Mouse (Mus musculus) T-cell, adult 2 months (primary cell): ENCODE measurements at regions not wholly inside any gene's neighbourhood (a gene's known extent, or its start where the extent isn't known, plus 50 kb on each side); places are given as distances from the start of the nearest gene placed in this dataset.

ENCODE experiments used
- DNase-seq: peaks from one replicate; pipeline ENCODE4 v3.0.0; 2022; ENCODE audit warnings: low spot score

DNA sequence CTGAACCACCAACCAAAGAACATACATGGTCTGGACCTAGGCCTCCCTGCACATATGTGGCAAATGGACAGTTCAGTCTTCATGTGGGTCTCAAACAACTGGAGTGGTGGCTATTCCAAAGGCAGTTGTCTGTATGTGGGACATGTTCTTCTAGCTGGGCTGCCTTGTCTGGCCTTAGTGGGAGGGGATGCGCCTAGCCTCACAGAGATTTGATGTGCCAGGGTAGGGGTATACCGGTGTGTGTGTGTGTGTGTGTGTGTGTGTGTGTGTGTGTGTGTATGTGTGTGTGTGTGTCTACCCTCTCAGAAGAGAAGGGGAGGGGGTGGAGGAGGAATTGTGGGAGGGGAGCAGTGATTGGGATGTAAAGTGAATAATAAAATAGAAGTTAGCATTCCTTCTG lies 344.0 kb downstream of the Dhx35 start:
- no peak for DNase-seq

DNA sequence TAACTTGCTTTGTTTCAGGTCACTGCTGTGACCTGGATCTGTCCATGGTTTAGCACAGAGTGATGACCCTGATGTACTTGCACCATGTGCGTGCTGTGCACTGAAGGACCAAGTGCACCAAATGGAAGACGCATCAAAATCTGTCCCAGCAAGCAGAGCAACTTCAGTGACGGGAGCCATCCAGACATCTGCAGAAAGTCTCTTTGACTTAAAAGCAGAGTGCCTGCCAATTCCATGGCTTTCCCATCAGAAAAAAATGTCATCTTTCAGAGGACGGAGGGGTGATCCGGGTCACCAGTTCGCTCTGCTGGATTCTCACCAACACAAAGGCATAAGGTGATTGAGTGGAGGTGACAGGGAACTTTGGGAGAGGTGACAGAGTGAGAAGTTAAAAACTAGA lies 351.4 kb downstream of the Dhx35 start:
- DNase-seq: no peak

DNA sequence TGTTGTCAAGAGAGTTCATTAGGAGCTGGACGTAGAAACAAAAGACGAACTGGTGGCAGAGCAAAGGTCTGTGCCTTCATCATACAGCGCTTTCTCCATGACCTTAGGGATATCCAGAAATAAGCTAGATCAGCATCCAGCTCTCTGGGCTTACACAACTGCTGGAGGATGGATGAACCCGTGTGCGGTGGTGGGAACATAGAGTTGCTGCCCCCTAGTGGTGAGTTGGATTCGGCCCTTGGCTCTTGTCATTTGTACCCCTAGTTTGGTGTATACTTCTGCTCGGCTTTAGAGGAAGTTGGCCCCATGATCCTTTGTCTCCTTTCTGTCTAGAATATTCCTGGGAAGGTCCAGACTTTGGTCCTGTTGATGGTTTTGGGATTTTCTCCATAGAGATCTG lies 369.4 kb downstream of the Dhx35 start:
- no peak for DNase-seq

DNA sequence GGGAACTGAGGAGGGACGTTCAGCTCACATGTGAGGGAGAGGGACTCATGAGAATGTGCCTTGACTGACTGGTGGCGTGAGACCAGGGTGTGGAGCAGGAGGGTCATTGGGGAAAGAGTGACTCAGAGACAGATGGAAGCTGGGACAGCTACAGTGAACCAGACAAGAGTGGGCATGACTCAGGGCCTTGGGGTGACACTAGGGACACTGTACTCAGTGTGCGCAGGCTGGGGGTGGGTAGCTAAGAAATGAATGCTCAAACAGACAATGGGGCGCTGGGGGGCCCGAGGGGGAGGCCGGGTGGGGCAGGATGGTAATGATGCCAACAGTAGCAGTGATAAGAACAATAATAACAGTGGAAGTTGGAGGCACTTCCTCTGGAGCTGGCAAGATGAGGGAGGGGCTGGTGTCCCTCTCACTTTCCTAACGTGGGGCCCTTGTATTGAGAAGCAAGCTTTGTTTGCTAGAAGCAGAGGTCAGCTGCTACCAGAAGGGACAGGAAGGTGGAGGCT lies 374.0 kb downstream of the Dhx35 start:
- no peak for DNase-seq

DNA sequence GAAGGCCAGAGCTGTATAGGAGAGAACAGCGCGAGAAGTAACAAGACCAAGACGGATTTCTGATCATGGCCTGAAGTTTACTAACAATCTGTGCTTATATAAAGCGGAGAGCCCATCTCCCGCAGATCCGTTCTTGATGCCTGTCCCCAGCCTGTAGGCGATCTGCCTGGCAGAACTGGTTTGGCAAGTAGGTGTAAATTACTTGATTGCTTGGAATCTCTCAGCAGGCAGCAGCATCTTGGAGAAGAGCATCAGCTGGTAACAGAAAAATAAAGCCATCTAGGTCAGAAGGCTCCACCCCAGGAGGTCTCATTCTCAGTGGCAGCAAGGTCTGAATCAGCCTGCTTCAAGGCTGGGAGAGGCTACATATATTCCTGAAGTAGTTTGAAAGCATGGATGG lies 401.5 kb downstream of the Dhx35 start:
- no peak for DNase-seq

DNA sequence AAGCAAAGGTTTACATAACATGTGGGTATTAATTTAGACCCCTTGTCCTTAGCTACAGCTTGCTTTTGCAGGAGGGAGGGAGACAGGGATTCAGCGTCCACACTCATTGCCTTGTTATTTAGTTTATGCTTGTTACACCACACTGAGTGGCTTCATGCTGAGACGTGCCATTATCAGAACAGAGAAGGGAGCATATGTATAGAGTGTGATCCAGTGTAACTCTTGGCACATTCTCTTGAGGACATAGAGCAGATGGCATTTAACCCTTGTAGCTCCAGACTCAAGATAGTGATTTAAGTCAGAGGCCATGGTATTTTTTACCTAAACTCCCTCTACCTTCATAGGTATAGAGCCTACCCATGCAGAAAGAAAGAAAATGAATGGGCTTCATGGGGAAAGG lies 437.7 kb downstream of the Dhx35 start:
- no peak for DNase-seq

DNA sequence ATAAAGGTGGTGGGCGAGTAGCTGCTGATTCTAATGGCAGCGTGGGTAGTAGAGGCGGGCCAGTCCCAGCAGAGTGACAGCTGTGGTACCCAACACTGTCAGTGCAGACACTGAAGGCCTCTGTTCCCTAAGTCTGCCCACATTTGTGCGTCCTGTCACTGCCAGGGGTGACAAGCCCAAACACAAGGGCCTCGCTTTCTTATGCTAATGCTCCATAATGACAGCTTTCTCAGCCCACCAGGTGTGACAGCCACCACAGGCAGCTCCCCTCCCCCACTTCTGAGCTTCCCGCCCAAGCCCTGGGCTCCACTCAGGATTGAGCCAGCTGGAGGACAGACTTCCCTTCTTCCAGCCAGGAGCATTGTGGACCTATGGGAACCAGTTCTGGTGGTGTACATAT lies 440.4 kb downstream of the Dhx35 start:
- DNase-seq: no peak

DNA sequence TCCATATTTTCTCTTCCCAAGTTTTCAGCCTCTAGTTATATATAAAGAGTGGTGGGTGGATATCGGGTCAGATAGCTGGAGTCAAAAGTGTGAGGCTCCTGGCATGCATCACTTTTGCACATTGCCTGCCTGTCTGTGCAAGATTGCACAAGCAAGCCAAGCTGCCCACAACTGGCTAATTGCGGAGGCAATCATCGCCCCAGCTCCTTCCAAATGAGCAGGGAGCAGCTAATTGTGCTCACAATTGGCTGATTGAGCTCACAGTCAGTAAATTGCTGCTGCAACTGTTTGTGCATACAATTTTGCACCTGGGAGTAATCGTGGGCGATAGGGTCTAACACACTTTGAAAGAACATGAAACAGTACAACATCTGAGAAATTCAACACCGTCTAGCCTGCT lies 455.5 kb downstream of the Dhx35 start:
- DNase-seq: no peak

DNA sequence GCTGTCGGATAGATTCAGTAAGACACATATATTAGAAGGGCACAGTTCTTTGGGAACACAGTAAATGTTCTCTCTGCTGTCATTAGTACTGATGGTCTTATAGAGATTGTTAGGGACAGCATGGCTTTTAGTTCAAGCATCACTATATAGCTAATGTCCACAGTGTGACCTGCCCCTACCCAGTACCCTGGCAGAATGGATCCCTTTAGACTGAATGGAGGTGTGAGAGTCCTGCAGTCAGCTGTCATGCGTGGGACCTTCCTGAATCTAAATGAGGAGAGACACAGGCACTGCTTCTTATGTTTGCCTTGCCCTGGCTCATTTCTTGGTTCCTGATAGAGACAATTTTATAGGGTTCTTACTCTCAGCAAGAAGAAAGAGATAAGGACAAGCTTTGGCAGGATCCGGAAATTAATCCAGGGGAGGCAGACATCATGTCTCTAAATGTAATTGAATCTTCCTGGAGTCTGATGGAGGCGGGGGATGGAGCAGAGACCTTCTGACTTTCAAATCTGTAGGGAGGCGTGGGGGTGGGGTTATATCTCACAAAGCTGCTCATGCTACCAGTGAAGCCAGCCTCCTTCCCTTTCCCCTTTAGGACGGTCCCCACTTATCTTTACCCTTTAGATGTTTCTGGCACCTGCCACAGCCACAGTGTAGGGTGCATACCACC lies 456.5 kb downstream of the Dhx35 start:
- DNase-seq: no peak

DNA sequence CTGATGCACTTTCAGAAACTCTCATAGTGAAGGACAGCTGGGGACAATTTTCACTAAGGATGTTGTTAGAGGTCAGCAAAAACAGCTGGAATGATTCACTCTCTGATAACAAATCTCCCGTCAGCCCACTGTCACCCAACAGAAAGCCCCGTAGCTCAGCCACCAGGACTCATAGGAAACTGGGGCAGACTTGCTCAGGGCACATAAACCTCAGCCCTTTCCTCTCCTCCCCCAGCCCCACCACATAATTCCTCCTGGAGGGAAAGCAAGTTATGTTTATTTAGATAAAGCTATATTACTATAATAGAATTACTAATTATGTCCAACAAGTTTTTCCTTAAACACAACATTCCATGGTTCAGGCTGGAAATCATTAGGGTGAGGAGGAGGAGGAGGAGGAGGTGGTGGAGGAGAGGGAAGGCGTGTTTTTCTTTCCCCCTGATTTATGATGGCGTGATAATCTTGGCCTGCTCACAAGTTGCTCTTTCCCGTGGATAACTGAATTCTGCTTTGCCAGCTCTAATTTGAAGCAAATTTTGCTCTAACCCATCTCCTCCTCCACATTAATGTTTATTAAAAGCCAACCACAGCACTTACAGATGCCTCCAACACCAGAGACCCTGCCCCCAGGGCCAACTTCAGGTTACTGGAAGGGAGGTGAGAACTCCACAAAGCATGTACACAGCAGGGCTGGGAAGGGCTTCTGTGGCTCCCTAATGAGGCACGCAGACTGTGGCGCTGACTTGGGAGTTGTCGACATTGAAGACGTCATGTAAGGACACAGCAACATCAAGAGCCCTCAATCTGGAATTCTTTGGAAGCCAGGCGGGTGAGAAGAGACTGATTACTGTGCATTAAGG lies 475.8 kb downstream of the Dhx35 start:
- DNase-seq: no peak

DNA sequence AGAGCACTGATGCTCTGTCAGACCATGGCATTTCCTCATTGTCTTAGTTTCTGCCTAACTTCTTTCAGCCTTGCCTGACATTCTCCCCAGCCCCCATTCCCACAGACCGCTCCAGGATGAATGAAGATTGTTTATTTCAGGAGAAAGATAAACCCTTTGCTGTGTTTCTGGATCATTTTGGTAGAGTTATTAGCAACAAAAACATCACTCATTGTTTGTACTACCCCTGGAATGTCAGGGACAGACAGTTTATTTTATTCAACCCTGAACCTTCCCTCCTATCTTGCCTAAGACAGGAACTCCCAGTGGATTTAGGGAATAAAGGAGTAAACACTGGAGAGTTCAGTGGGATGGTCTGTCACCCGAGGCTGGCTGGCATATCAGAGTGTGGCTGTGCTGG lies 484.3 kb downstream of the Dhx35 start:
- DNase-seq: no peak

DNA sequence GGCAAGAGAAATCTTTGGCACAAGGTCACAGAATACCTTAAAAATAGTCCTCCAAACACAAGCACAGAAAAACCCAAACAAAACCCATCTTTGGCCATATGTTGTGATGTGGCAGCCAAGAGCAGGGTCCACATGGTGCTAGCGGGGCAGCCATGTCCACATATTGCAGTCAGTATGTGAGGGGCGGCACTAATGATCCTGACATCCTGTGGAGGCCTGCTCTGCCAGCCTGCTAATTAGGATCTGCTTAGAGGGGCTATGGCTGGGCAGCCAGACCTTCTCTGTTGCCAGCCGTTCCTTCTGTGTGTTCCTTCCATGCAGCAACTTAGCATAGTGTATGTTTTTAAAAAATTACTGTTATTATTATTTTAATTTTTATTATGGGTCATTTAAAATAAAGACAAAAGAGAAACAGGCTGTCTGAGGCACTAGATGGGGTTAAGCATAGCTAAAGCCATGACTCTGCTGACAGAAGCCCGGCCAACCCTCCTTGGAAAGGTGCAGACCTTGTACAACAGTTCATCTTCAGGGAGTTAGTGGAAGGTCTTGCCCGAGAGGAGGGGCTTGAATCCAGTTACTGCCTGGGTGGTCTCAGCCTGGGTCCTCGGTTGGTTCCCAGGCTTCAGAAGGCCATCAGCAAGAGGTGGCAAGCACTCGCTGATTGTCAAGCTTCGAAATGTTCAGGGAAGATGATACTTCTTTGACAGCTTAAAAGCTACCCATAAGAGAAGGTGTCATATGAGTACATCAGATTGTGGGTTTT lies 487.1 kb downstream of the Dhx35 start:
- DNase-seq: no peak

DNA sequence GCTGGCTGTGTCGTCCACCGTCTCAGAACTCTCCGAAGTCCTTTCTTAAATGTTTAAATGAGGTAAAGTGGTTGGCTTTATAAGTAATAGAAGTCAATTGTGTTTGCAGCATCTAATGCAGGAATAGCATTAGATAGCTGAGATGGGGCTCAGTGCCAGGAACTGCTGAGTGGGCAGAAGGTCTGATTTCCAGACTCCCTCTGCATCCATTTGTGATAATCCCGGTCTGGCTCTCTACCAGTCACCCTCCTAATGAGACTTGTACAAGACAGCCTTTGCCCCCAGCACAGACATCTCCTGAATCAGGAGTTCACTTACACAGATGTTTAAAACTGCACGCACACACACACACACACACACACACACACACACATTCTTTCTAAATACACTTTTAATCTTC lies 489.5 kb downstream of the Dhx35 start:
- no peak for DNase-seq

DNA sequence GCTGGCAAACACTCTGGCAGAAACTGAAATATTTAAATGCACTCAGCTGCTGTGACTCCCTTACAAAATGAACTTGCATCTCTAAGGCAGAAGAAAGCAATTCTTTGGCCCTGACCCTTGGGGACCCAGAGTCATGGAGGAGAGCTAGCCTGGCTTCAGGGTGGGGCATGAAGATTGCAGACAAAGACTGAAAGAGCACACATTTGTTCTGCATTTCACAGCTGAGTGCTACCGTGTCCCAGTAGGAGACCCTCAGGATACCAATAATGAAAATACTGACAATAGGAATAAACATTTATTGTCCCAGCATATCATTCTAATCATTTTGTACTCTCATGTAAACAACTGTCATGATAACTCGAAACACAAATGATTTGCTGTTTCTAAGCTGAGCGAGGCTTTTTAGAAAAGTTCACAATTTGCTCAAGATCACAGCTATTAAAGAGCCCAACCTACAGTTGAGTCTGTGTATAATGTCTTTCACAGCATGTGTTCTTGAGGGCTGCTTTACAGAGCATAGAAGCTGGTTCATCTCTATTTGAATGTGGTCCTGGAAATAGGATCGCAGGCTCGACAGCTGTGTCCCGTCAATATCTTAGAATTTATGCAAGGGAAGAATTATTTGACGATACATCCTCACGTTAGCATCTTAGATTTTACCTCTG lies 490.1 kb downstream of the Dhx35 start:
- no peak for DNase-seq

DNA sequence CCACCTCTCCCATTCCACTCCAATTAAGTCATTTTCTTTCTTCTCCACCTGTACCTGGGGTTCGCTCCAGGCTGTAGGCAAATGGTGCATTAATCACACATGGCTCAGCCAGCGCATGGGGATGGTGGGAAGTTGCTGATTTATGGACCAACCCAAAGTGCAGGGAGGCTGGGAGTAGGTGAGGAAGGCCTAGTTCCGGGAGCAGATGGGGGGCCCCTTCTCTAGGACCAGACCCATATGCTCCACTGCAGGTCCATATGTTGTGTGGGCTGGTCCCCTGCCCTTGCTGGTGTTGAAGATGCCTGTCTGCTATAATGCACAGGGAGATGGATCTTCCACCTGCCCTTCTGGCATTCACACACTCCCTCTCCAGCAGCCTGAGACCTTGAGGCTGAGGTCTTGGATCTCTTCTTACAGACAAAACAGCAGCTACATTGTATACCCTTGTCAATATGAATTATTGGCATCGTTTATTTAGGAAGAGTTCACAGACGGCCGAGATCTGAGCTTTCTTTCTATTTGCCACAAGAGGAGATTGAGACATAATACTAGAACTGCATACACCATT lies 493.5 kb downstream of the Dhx35 start:
- DNase-seq: no peak

DNA sequence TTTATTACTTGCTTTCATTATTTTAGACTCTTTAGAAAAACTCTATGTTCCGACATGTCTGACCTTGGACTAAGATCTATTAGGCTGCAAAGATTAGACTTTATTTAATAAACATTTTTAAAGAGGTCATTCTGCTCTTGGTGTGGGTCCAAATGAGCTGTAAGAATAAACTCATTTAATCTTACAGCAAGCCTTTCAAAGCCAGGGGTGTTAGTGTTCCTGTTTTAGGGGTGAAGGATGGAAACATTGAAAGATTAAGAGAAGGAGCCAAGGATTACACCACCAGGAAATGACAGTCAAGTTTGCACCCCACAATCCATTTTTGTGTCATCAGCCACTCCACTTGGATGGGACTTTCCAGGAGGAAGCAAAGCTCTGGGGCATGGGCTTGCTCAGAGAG lies 495.5 kb downstream of the Dhx35 start:
- no peak for DNase-seq

DNA sequence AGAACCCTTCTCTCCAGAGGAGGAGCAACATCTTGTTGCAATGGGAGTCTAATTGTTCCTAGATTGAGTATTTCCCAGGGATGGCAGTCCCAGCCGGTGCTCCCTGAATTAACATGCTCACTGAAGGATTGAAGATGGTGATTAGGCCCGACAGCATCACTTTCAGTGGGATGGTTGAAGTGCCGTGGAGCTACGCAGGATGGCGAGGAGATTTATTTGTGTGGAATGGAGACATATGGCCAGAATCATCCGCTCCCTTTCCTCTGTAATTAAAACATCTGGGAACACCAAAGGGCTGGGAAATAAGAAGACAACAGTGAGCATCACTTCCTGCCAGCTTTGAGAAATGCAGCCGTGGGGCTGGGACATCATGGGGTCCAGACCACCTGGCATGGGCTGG lies 512.4 kb downstream of the Dhx35 start:
- no peak for DNase-seq

DNA sequence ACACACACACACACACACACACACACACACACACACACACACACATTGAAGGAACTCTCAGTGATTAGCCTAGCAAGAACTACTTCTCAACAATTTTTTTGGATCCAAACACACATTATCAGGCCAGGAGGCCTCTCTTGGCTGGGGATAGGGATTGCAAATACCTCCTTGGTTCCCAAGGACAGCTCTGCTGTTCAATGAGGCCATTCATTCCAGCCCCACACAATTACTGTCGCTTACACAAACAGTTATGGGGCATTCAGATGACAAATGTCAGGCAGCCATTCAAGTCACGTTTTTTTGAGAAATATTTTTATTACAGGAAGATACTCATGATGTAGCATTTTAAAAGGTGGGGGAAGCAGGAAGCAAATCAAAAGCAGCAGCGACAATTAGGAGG lies 540.1 kb downstream of the Dhx35 start:
- DNase-seq: no peak

DNA sequence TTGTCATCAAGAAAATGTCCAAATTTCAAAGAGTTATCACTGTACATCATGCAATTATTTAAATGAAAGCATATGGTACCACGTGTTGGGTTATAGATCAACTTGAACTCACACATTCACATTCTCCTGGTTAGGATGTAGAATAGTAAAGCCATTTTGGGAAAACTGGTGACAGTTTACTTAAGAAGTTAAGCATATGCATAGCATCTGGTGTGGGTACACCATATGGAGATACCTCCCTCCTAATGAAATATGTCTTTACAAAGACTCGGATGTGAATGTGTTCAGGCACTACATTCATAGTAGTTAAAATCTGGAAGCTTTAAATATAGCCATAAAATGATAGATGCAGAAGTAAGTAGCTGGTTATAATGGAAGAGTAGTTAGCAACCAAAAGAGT lies 542.0 kb downstream of the Dhx35 start:
- no peak for DNase-seq

DNA sequence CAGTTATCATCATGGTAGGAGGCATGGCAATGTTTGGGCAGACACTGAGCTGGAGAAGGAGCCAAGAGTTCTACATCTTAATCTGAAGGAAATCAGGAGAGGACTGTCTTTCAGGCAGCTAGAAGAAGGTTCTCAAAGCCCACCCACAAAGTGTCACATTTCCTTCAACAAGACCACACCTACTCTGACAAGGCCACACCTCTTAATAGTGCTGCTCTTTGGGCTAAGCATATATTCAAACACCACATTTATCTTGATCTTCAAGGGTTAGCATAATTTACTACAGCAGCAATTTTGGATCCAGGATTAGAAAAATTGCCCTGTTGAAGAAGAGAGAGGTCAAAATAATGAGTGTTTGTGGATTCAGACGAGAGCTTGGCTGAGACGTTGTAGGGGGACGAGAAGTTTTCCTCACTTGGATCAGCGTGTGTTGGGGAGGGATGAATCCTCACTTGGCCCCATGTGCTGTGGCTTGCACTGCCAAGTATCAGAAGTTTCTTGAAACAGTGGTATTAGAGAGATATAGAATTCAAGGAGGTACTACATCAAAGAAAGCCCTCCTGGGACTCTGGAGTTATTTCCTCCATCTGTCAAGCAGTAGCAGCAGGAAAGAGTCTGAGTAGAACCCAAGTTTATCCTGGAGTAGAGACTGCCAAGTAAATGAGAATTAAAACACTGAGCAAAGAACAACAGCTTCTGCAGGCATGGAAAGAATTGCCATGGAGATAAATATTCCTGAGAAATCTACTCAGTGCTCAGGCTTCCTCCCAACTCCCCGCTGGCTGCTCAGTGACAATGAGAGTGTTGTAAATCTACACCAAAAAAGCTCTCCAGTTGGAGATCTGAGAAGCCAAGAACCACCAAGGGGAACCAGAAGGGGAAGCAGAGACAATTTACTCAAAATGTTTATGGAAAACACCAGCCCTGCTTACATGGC lies 549.3 kb downstream of the Dhx35 start:
- no peak for DNase-seq

DNA sequence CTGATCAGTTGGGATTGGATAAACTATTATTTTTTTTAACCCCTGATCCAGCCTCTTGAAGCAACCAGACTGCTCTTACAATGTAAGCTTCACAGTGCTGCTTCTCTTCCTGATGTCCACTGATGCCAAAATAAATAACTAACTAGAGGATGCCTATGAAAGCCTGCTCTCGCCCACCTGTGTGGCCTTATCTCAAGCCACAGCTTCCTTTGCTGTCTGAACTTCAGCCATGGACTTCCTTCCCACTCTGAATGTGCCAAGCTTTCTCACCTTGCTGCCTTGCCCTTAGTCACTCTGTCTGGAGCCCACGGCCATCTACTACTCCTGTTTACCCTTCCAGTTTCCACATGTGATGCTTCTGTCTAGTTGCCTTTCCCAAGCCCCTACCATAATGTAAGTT lies 559.6 kb downstream of the Dhx35 start:
- DNase-seq: no peak
